Mouse (Mus musculus): Measurements from ENCODE around the gene Sec61b. TPM values are rescaled to one million over a fixed set of nuclear protein-coding genes. Genes with fewer than 3 reads are reported as not detected.

The Sec61b gene
- total and polyA plus RNA-seq, 2 experiments from 2014 or later, result 233 to 254 TPM

DNA sequence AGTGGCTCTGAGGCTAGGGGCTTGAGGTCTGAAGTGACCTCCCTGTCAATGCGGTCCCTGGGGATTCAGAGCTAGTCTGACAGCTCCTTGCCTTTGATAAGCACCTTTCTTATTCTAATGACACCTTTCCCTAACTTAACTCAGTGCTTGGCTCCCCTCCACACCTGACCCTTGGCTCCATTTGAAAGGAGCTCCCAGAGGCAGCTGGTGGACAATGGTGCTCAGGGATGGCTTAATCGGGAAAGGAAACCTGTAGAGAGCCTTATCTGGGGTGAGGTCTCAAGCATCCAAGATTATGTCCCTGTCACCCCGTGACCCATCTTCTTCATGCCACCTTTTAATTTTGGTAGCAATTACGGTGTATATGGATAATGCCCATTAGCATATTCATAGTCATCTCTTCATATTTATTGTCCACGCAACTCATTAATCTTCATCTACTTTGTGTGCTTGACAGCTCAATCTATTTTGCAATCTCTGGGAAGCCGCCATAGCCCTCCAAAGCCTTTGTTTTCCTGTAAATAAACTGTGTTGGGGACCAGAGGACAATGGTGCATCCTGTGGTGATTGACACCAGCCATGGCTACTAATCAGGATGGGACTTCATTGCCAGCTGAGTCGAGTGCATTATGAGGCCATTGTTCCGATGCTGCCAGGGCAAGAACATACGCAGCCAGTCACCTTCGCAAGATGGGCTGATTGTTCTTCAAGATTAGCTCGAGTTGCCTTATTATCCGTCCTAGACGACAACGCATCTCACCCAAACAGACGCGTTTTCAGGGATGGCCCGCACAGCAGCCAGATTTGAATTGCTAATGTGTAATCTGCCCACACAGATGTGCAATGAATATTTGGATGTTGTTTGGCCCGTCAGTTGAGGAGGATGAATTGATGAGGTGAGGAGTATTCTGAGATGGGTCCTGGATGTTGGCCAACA is 24.6 kb upstream of the Sec61b start:
- 14% methylated on average over 18 of the region's 18 CpGs for WGBS
- Histone ChIP-seq H3K27ac (ENCODE audit: low read depth, low read length) (no peak overlapping the region), H3K27me3 (ENCODE audit: insufficient read depth, low read length) (no peaks in the 10 kb centered on the region), H3K4me1 (ENCODE audit: insufficient read depth) (no peaks in the 10 kb centered on the region), H3K36me3 (ENCODE audit: insufficient read depth) (no peaks in the 10 kb centered on the region), H3K4me3 (ENCODE audit: low read depth, low read length) (no peak overlapping the region), H3K4me2 (ENCODE audit: low read depth) (no peak overlapping the region), H3K9me3 (ENCODE audit: low read length) (no peaks in the 10 kb centered on the region), H3K9ac (no peak overlapping the region)
- no peak for DNase-seq
- ATAC-seq, result no peak; the same call in 1 of the 2 replicates
- no peak for TF ChIP-seq CTCF (IDR thresholded peaks at IDR 0.05; ENCODE audit: low read depth)

DNA sequence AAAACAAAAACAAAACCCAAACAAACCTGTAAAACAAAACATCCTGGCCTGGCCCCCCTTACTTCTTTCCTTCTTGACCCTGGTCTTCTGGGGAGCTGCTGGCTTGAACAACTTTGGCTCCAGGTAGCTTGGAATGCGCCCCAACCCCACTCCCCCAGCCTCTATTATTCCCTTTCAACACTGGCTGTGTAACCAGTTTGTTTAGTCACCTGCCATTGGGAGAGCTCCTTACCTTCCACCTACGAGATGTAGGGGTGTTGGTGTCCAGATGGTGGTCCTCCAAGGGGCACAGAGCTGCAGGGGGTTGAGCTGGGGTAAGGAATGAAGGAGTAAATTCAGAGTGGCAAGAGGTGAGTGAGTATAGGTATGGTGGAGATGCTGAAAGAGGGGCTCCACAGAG is 7.3 kb upstream of the Sec61b start:
- no peak for DNase-seq
- no peak for TF ChIP-seq CTCF (IDR thresholded peaks at IDR 0.05; ENCODE audit: low read depth)
- Histone ChIP-seq H3K4me1 (ENCODE audit: insufficient read depth) (no peaks in the 10 kb centered on the region), H3K9ac (no peak overlapping the region), H3K4me2 (ENCODE audit: low read depth) (no peak overlapping the region), H3K27ac (ENCODE audit: low read depth, low read length) (no peak overlapping the region), H3K27me3 (ENCODE audit: insufficient read depth, low read length) (no peaks in the 10 kb centered on the region), H3K4me3 (ENCODE audit: low read depth, low read length) (no peak overlapping the region), H3K36me3 (ENCODE audit: insufficient read depth) (peaks cover 53% of the 10 kb centered on the region), H3K9me3 (ENCODE audit: low read length) (peaks cover 22% of the 10 kb centered on the region; the same call in 1 of the 2 replicates)
- ATAC-seq, result no peak
- 94% methylated on average over 2 of the region's 2 CpGs for WGBS

DNA sequence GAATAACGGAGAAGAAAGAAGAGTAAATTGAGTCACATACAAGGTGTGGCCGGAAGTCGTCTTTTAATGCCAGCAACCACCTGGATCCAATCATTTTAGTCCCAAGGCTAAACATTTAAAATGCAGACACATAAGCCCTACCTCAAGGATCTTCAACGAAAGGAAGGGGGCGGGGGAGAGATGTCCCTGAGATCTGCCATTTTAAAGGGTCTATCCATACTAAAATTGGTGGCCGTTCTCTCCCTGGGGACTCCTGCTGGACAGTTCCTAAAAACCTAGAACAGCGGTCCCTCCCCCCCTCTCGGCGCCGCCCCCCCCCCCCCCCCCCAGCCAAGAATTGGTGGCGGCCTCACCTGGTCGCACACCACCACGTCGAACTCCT is 881 bp upstream of the Sec61b start:
- Histone ChIP-seq H3K4me2 (ENCODE audit: low read depth) (peak overlapping the region; percentile 79), H3K27me3 (ENCODE audit: insufficient read depth, low read length) (no peaks in the 10 kb centered on the region), H3K9ac (peak overlapping the region; percentile 94), H3K4me1 (ENCODE audit: insufficient read depth) (peaks cover 12% of the 10 kb centered on the region), H3K27ac (ENCODE audit: low read depth, low read length) (peak overlapping the region; percentile 99), H3K4me3 (ENCODE audit: low read depth, low read length) (peak overlapping the region; percentile 60), H3K36me3 (ENCODE audit: insufficient read depth) (peaks cover 38% of the 10 kb centered on the region), H3K9me3 (ENCODE audit: low read length) (peaks cover 16% of the 10 kb centered on the region; the same call in 1 of the 2 replicates)
- DNase-seq (peak; percentile 51), ATAC-seq (peak; percentile 5; the same call in 1 of the 2 replicates)
- WGBS, result 1% methylated on average over 10 of the region's 14 CpGs
- TF ChIP-seq CTCF (IDR thresholded peaks at IDR 0.05; ENCODE audit: low read depth), result no peak; the same call in 1 of the 2 replicates

DNA sequence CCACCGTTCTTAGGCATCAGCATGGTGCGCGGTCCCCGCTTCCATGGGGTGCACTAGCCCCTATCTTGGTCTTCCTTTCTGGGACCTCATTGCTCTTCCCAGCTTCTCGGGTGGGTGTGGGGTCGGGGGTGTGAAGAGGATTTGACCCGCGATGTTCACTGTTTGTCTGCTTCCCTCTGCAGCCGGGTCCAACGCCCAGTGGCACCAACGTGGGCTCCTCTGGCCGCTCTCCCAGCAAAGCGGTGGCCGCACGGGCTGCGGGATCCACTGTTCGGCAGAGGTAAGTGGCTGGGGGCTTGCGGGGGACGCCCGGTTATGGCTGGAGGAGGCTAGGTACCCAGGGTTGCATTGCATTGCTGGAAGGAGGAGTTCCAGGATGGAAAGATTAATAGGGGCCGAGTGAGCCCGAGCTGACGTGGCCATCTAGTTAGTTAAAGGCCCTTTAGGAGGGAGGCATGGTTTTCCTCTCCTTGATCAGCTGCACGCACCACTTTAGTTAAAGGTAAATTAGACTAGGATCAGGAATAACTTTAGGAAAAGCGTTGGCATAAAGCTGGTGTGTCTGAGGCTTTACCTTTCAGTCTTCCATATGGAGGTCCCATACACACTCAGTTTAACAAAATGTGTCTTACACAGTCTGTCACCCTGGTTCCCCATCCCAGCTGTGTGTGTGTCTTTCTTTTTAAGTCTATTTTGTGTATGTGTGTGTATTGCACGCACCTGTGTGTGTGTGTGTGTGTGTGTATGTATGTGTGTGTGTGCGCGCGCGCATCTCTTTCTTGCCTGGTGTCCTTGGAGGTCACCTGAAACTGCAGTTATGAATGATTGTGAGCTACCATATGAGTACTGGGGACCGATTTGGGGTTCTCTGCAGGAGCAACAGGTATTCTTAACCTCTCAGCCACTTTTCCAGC is 529 bp downstream of the Sec61b start:
- WGBS, result 16% methylated on average over 31 of the region's 31 CpGs
- no peak for ATAC-seq

DNA sequence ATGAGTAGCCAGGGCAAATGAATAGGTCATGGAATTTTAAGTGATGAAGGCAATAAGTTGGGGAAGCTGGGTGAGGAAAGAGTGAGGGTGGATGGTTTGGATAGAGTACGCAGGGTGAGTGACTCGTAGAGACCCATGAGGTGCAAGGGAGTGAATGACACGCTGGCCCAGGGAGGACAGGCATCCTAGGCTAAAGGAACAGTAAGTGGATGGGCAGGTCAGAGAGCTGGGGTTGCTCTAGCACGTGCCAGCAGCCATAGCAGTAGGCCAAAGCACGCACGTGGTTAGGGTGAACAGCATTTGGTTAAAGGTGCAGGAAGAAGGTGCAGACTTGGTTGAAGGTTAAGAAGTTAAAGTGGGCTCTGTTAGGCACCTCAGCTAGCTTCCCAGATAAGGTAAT is 3.1 kb downstream of the Sec61b start:
- Histone ChIP-seq H3K36me3 (ENCODE audit: insufficient read depth) (peaks cover 29% of the 10 kb centered on the region), H3K9ac (no peak overlapping the region), H3K4me1 (ENCODE audit: insufficient read depth) (peaks cover 12% of the 10 kb centered on the region), H3K27me3 (ENCODE audit: insufficient read depth, low read length) (no peaks in the 10 kb centered on the region), H3K4me3 (ENCODE audit: low read depth, low read length) (no peak overlapping the region), H3K4me2 (ENCODE audit: low read depth) (no peak overlapping the region), H3K27ac (ENCODE audit: low read depth, low read length) (no peak overlapping the region), H3K9me3 (ENCODE audit: low read length) (no peaks in the 10 kb centered on the region)
- WGBS, result 97% methylated on average over 6 of the region's 6 CpGs
- DNase-seq (no peak), ATAC-seq (no peak)
- no peak for TF ChIP-seq CTCF (IDR thresholded peaks at IDR 0.05; ENCODE audit: low read depth)

More for the DNA sequence above, 529 bp downstream of the Sec61b start:
- H3K9ac ChIP-seq, result peak overlapping the region; percentile 94
- H3K4me3 ChIP-seq (ENCODE audit: low read depth, low read length), result peak overlapping the region; percentile 60
- TF ChIP-seq CTCF (IDR thresholded peaks at IDR 0.05; ENCODE audit: low read depth), result no peak
- peaks cover 32% of the 10 kb centered on the region for H3K36me3 ChIP-seq (ENCODE audit: insufficient read depth)
- no peaks in the 10 kb centered on the region for H3K27me3 ChIP-seq (ENCODE audit: insufficient read depth, low read length)
- H3K9me3 ChIP-seq (ENCODE audit: low read length), result peaks cover 6% of the 10 kb centered on the region; the same call in 1 of the 2 replicates
- no peak for DNase-seq
- H3K4me1 ChIP-seq (ENCODE audit: insufficient read depth), result peaks cover 12% of the 10 kb centered on the region
- peak overlapping the region; percentile 79 for H3K4me2 ChIP-seq (ENCODE audit: low read depth)
- peak overlapping the region; percentile 99 for H3K27ac ChIP-seq (ENCODE audit: low read depth, low read length)

DNA sequence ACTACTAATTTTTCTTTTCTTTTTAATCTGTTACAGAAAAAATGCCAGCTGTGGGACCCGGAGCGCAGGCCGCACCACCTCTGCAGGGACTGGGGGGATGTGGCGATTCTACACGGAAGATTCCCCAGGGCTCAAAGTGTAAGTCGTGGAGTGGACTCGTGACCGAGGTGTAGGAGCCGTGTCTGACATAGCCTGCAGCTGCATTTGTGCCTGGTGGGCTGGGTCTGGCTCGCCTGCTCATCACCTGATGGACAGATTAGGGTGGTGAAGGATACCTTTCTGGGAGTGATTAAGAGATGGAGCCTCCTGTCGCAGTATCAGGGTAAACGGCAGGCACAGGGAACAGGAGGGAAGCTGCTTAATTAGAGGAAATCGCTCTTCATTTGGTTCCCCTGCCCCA is 5.6 kb downstream of the Sec61b start:
- H3K27ac ChIP-seq (ENCODE audit: low read depth, low read length), result no peak overlapping the region

More for the DNA sequence above, 5.6 kb downstream of the Sec61b start:
- WGBS, result 93% methylated on average over 13 of the region's 13 CpGs
- H3K4me3 ChIP-seq (ENCODE audit: low read depth, low read length), result no peak overlapping the region
- ATAC-seq, result no peak
- peaks cover 4% of the 10 kb centered on the region; the same call in 1 of the 2 replicates for H3K4me1 ChIP-seq (ENCODE audit: insufficient read depth)
- H3K9me3 ChIP-seq (ENCODE audit: low read length), result no peaks in the 10 kb centered on the region
- H3K36me3 ChIP-seq (ENCODE audit: insufficient read depth), result peaks cover 35% of the 10 kb centered on the region
- no peak overlapping the region for H3K4me2 ChIP-seq (ENCODE audit: low read depth)
- H3K27me3 ChIP-seq (ENCODE audit: insufficient read depth, low read length), result no peaks in the 10 kb centered on the region
- no peak for DNase-seq
- no peak overlapping the region for H3K9ac ChIP-seq
- TF ChIP-seq CTCF (IDR thresholded peaks at IDR 0.05; ENCODE audit: low read depth), result no peak
